Mouse (Mus musculus) neural tube, embryonic 13.5 days (tissue): ENCODE results near the gene Kiss1r. TPM values are rescaled to one million over a fixed set of nuclear protein-coding genes. Genes with fewer than 3 reads are reported as not detected.
A peak's percentile ranks its signal among the peaks of the same experiment; 100 is the strongest.

Experiments used
- ATAC-seq: fragments of 200-750 bp; cut with Nextera tagmentation; 2 replicates; pipeline ENCODE4 v1.8.0; 2017; ENCODE audit warnings: low read depth, mild to moderate bottlenecking, moderate TSS enrichment, moderate library complexity
- H3K27ac ChIP-seq: fragments of 300-500 bp; sonication (generic); replicated peaks from 2 replicates; pipeline ENCODE4 v1.5.1; 2015; ENCODE audit warnings: moderate library complexity, mild to moderate bottlenecking, inconsistent platforms
- H3K27me3 ChIP-seq: fragments of 300-500 bp; sonication (generic); 2 replicates; pipeline ENCODE4 v1.6.1; 2015; ENCODE audit warnings: mild to moderate bottlenecking, inconsistent platforms
- H3K36me3 ChIP-seq: fragments of 300-500 bp; sonication (generic); 2 replicates; pipeline ENCODE4 v1.6.1; 2015; ENCODE audit warnings: mild to moderate bottlenecking, inconsistent platforms
- H3K4me1 ChIP-seq: fragments of 300-500 bp; sonication (generic); replicated peaks from 2 replicates; pipeline ENCODE4 v1.6.1; 2015; ENCODE audit warnings: inconsistent platforms
- H3K4me2 ChIP-seq: fragments of 300-500 bp; sonication (generic); 2 replicates; pipeline ENCODE4 v1.6.1; 2015; ENCODE audit warnings: inconsistent platforms, mild to moderate bottlenecking, moderate library complexity
- H3K4me3 ChIP-seq: fragments of 300-500 bp; sonication (generic); 2 replicates; pipeline ENCODE4 v1.5.1; 2015; ENCODE audit warnings: mild to moderate bottlenecking, inconsistent platforms
- H3K9ac ChIP-seq: fragments of 300-500 bp; sonication (generic); 2 replicates; pipeline ENCODE4 v1.6.1; 2015; ENCODE audit warnings: moderate library complexity, mild to moderate bottlenecking, inconsistent platforms
- H3K9me3 ChIP-seq: fragments of 300-500 bp; sonication (generic); 2 replicates; pipeline ENCODE4 v1.6.1; 2016; ENCODE audit warnings: inconsistent platforms
- WGBS: fragments of 180-500 bp; shearing (Covaris S2); methylation state at CpG from one replicate; pipeline ENCODE4 v1.1.7; 2015; 5-methylcytosine and 5-hydroxymethylcytosine counted together
- polyA plus RNA-seq: library from polyadenylated mRNA; unstranded; fragments of >200 nt; fragmentation: Nextera tagmentation; extraction: Ambion mirVana; gene quantifications from 2 replicates; pipeline ENCODE4 v1.2.1, GENCODE M21; 2015

Kiss1r gene
- polyA plus RNA-seq, 1 experiment from 2014 or later: 2.1 TPM

DNA sequence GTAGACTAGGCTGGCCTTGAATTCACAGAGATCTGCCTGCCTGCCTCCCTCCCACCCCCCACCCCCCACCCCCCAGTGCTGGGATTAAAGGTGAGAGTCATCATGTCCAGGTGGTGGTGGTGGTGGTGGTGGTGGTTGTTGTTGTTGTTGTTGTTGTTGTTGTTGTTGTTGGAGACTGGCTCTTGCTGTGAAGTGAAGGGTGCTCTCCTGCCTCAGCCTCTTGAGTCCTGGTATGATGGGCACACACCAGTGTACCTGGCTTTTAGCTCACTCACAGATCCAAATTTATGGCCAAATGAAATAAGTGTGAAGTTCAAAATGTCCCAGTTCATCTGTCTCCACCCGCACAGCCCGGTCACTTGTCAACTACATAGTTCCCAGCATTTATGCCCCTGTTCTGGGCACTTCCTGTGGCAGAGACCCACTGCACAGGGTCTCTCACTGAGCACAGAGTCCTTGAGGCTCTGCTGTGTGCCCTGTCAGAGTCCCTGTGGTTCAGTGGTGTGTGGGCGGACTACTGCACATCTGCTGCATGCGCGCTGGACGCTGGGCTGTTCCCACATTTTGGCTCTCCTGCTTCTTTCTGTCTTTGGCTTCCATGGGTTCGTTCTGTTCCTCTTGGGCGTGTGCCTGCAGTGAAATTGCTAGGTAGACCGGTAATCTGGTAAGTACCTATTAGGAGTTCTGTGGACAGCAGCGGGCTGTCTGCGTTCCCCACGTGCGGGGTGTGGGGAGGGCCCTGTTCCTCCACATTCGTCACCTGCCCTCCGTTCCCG is 18.2 kb downstream of the Kiss1r start:
- Histone ChIP-seq H3K4me3 (no peak overlapping the region), H3K4me1 (peaks cover 82% of the 10 kb centered on the region), H3K4me2 (no peak overlapping the region), H3K9ac (no peak overlapping the region), H3K27me3 (no peaks in the 10 kb centered on the region), H3K9me3 (no peaks in the 10 kb centered on the region), H3K27ac (peak overlapping the region; percentile 80), H3K36me3 (peaks cover 47% of the 10 kb centered on the region)
- ATAC-seq: no peak
- 89% methylated on average over 16 of the region's 16 CpGs for WGBS

DNA sequence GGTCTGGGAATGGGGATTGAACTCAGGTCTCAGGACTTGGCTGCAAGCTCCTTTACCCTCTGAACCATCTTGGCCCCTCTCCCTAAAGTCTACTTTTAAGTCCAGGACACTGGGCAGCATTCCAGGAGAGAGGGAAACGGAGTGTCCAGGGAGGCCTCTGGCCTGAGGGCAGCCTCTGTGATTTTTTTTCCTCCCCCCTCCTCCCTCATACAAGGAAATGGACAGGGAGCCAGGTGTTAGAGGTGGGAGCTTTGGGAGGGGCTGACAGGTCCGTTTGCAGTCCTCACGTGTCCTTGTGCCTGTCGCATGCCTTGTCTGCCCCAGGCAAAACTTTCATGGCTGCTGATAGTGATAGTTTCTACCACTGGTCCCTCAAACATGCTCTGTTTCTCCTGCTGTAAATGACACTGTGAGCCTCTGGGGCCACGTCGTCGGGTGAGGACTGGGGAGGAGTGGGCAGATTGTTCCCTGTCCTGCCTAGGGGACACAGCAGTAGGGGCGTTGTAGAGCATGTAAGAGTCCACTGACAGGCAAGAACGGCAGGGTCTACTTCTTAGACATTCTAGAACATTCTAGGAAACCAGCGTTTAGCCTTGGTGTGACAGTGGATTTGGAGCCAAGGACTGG is 19.6 kb downstream of the Kiss1r start:
- Histone ChIP-seq H3K27me3 (no peaks in the 10 kb centered on the region), H3K9me3 (no peaks in the 10 kb centered on the region), H3K4me2 (peak overlapping the region; percentile 27; the same call in 1 of the 2 replicates), H3K27ac (peak overlapping the region; percentile 61), H3K36me3 (peaks cover 46% of the 10 kb centered on the region), H3K9ac (no peak overlapping the region), H3K4me1 (peaks cover 68% of the 10 kb centered on the region), H3K4me3 (no peak overlapping the region)
- WGBS: 75% methylated on average over 10 of the region's 10 CpGs
- no peak for ATAC-seq

DNA sequence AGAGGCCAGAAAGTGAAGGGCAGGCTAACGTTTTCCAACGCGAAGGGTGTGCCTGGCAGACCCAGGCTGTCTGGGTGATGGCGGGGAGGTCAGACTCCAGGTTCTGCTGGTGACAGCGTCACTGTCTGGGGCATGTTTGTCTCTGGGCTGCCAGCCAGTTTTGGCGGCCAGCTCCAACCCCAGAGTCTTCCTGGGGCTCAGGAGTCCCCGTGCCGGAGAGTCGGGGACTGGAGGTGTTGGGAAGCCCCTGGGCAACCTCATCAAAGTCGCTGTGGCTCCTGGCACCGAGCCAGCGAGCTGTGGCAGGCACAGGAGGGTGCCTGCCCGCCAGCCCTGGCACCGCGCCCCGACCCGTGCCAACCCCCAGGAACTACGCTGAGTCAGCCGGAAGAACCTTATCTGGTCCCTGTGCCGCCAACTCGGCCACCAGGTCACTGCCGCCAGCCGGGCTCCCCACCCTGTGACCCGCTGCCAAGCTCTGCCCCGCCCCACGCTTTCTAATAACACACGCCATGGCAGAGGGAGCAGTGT is 20.2 kb downstream of the Kiss1r start:
- no peaks in the 10 kb centered on the region for H3K9me3 ChIP-seq
- H3K4me2 ChIP-seq: peak overlapping the region; percentile 27; the same call in 1 of the 2 replicates
- WGBS: 51% methylated on average over 27 of the region's 27 CpGs
- peaks cover 62% of the 10 kb centered on the region for H3K4me1 ChIP-seq
- peak overlapping the region; percentile 61 for H3K27ac ChIP-seq
- no peak overlapping the region for H3K4me3 ChIP-seq
- H3K27me3 ChIP-seq: no peaks in the 10 kb centered on the region
- peak overlapping the region; percentile 41; the same call in 1 of the 2 replicates for H3K9ac ChIP-seq
- ATAC-seq: peak; percentile 26; the same call in 1 of the 2 replicates
- H3K36me3 ChIP-seq: peaks cover 45% of the 10 kb centered on the region

DNA sequence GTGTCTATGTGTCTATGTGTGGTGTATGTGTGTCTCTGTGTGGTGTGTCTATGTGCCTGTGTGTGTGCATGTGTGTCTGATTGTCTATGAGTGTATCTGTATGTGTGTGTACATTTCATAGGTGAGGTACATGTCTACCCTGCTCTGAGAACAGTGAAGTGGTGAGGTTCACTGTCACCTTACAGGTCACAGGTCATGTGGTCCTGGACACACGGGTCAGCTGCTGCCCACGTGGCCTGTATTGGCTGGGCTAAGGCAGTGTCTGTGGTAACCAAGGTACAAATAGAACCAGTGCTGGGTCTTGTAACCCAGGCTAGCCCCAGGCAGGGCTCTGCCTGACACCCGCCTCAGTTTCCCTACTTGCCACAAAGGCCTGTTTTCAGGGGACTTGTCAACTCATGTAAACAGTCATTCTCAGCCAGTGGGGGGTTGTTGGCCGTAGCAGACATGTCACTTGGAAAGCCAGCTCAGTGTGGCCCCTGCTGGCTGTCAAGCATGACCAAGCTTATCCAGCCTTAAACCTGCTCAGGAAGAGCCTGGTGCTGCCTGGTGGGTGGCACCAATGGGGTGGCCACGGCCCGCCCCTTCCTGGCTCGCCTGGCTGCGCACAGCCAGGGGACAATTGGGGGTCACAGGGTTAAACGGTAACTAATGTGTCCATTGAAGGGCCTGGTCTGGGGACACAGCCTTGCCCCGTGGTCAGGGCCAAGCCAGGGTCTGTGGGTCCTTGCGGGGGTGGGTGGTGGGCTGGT is 21.2 kb downstream of the Kiss1r start:
- peaks cover 39% of the 10 kb centered on the region for H3K36me3 ChIP-seq
- ATAC-seq: no peak
- no peak overlapping the region for H3K4me3 ChIP-seq
- H3K27me3 ChIP-seq: no peaks in the 10 kb centered on the region
- H3K27ac ChIP-seq: no peak overlapping the region
- WGBS: 36% methylated on average over 11 of the region's 11 CpGs
- H3K9ac ChIP-seq: peak overlapping the region; percentile 41; the same call in 1 of the 2 replicates
- no peaks in the 10 kb centered on the region for H3K9me3 ChIP-seq
- no peak overlapping the region for H3K4me2 ChIP-seq
- peaks cover 53% of the 10 kb centered on the region for H3K4me1 ChIP-seq

DNA sequence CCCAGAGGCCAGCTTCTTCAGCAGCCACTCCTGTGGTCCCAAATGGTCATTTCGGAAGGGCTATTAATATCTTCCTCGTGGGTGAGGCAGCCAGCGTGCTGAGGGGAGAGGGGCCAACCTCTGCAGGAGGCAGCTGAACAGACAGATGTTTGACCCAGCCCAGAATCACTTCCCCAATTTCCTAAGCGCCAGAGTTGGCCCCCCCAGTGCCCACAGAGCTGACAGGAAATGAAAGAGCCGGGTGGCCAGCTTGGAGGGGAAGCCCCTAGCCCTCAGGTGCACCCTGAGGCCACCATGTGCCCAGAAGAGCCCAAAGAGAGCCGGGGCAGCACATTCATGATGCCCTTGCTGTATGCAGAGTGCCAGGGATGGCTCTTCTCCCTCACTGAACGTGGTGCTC is 24.0 kb downstream of the Kiss1r start:
- ATAC-seq: no peak
- 62% methylated on average over 7 of the region's 7 CpGs for WGBS
- Histone ChIP-seq H3K36me3 (peaks cover 23% of the 10 kb centered on the region), H3K9ac (no peak overlapping the region), H3K27ac (no peak overlapping the region), H3K4me3 (no peak overlapping the region), H3K4me2 (no peak overlapping the region), H3K4me1 (peaks cover 53% of the 10 kb centered on the region), H3K9me3 (no peaks in the 10 kb centered on the region), H3K27me3 (no peaks in the 10 kb centered on the region)

DNA sequence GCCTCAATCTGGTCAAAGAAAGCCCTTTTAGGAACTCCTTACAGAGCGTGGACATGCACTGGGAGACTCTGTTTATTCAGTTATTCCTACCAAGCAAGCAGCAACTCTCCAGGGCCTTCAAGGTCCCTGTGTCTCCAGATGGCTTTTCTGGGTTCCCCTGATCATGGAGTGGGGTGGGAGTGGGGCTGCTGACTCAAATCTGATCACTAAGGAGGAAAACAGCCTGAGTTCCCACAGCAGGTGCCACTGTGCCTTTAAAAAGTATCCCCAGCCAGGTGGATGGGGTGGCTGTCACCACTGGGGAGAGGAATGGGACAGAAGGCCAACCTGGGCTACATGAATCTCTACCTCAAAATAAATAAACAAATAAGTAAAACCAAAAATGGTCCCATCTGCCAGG is 26.2 kb downstream of the Kiss1r start:
- Histone ChIP-seq H3K4me2 (no peak overlapping the region), H3K27me3 (no peaks in the 10 kb centered on the region), H3K36me3 (peaks cover 25% of the 10 kb centered on the region), H3K4me1 (peaks cover 49% of the 10 kb centered on the region), H3K9ac (no peak overlapping the region; the same call in 1 of the 2 replicates), H3K4me3 (no peak overlapping the region), H3K9me3 (no peaks in the 10 kb centered on the region), H3K27ac (no peak overlapping the region)
- ATAC-seq: no peak
- WGBS: 89% methylated on average over 1 of the region's 1 CpGs

DNA sequence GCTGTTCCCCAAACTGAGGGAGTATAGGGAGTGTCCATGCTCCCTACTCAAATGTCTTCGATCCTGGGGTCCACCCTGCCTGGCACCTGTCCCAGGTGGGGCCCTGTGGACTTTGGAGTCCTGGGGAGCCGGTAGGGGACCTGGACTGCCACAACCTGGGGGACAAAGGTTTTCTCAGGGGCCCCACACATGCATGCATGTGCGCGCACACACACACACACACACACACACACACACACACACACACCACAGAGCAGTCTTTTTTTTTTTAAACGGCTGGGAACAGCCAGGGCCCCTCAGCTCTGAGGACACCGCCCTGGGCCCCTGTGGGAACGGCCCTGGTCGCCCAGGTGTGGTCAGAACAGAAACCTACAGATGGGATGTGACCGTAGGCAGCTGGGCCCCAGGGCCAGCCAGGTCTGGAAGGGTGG is 26.7 kb downstream of the Kiss1r start:
- Histone ChIP-seq H3K27me3 (no peaks in the 10 kb centered on the region), H3K27ac (no peak overlapping the region), H3K36me3 (peaks cover 25% of the 10 kb centered on the region), H3K9me3 (no peaks in the 10 kb centered on the region), H3K4me1 (peaks cover 46% of the 10 kb centered on the region), H3K9ac (no peak overlapping the region; the same call in 1 of the 2 replicates), H3K4me2 (no peak overlapping the region), H3K4me3 (no peak overlapping the region)
- WGBS: 61% methylated on average over 9 of the region's 9 CpGs
- no peak for ATAC-seq

DNA sequence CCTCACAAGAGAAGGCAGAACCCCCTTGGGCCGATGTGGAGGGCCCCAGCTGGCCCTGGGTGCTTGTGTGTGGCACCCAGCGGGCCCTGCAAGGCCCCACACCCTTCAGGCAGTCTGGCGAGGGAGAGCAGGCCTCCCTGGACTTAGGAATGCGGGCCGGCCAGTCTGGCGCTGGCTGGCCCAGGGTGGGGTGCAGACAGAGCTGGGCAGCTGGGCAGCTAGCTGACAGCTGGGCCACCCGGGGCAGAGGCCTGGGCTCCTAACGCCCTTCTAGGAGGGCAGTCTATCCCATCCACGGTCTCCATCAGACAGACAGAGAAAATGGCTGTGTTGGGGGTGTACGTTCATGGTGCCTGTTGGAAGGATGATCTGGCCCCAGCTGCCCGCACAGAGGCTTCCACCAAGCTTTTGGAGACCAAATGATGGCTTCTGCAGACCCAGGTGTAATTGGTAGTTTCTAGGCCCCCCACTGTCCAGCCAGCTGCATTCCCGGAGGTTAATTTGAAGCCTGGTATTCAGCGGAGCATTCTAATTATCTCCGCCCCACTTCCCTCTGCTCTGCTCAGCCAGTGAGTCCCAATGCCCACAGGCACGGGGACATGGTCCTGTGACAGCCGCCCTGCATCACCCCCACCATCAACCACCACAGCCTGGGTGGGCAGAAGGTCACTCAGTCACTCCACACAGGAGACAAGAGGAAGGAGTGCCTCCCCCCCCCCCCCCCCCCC is 28.9 kb downstream of the Kiss1r start:
- ATAC-seq: 0 out of 2 replicates have a peak, but pooled peaks have one; percentile 28
- WGBS: 12% methylated on average over 16 of the region's 16 CpGs
- peak overlapping the region; percentile 38 for H3K9ac ChIP-seq

DNA sequence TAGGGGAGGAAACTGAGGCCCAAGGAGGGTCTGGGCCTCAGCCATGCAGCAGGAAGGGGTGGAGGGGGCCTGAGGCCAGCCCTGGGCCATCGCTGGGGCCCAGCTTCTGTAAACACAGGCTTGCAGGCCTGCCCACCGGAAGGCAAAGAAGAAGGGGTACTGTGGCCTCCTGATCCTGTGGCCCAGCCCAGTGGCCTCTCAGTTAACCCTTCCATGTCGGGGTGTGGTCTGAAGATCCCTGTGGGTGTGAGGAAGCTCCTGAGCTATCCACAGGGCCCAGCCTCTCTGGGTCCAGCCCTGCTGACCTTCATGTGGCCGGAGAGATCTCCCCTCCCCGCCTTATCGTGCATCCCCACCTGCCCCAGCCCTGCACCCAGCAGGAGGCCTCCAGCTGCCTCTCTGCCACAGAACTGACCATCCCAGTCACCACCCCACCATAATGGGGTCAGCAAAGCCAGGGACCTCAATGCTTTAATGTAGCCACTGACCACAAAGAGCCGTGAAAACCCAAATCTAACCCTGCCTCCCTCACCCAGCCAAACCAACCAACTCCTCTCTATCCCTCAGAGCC is 30.1 kb downstream of the Kiss1r start:
- Histone ChIP-seq H3K27me3 (no peaks in the 10 kb centered on the region), H3K27ac (no peak overlapping the region), H3K4me2 (0 out of 2 replicates have a peak overlapping the region, but pooled peaks have one; percentile 5), H3K9me3 (no peaks in the 10 kb centered on the region), H3K4me1 (peaks cover 46% of the 10 kb centered on the region), H3K36me3 (peaks cover 49% of the 10 kb centered on the region), H3K4me3 (no peak overlapping the region), H3K9ac (peak overlapping the region; percentile 38; the same call in 1 of the 2 replicates)
- ATAC-seq: peak; percentile 28; the same call in 1 of the 2 replicates
- WGBS: 5% methylated on average over 7 of the region's 7 CpGs

More for the DNA sequence above, 28.9 kb downstream of the Kiss1r start:
- H3K4me1 ChIP-seq: peaks cover 46% of the 10 kb centered on the region
- H3K9me3 ChIP-seq: no peaks in the 10 kb centered on the region
- no peaks in the 10 kb centered on the region for H3K27me3 ChIP-seq
- peaks cover 43% of the 10 kb centered on the region for H3K36me3 ChIP-seq
- H3K4me3 ChIP-seq: no peak overlapping the region
- H3K4me2 ChIP-seq: no peak overlapping the region
- H3K27ac ChIP-seq: peak overlapping the region; percentile 64

DNA sequence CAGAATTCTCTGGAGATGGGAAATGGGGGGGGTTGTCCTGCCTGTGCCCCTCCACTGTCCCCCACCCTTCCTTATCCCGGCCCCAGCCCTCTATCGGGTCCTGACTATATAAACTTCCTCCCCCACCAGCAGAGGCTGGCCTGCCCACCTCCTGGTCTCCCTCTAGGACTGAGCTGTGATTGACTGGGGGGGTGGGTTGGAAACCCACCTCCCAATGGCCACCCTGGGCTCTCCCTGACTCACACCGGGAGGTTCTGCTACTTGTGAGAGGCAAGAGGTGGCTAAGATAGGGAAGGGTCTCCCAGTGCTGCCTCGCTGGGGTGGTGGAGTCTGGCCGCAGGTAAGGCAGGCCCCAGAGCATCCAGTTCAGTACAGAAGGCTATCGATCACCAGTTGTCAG is 30.7 kb downstream of the Kiss1r start:
- Histone ChIP-seq H3K4me2 (no peak overlapping the region), H3K9ac (no peak overlapping the region), H3K27me3 (no peaks in the 10 kb centered on the region), H3K27ac (no peak overlapping the region), H3K4me1 (peaks cover 46% of the 10 kb centered on the region), H3K36me3 (peaks cover 44% of the 10 kb centered on the region), H3K4me3 (no peak overlapping the region), H3K9me3 (no peaks in the 10 kb centered on the region)
- WGBS: 64% methylated on average over 6 of the region's 6 CpGs
- no peak for ATAC-seq

DNA sequence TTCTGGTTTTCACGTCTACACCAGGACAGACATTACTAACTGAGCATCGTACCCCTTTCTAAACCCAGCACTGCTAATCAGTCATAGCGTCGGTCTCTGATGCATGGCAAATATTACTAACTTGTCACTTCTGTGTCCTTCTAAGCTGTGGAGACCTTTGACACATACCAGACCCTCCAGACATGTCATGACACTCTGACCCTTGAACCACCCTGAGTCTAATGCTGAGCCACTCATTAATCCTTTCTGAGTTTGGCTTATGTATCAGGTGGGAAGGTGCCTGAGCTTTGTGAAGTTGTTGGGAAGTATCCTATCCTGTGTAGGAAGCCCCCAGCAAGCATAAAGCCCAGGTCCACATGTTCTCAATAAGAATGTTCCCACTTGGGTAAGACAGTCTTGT is 33.1 kb downstream of the Kiss1r start:
- peaks cover 28% of the 10 kb centered on the region for H3K4me1 ChIP-seq
- peaks cover 61% of the 10 kb centered on the region for H3K36me3 ChIP-seq
- WGBS: 94% methylated on average over 4 of the region's 4 CpGs
- no peak overlapping the region for H3K4me3 ChIP-seq
- no peaks in the 10 kb centered on the region for H3K9me3 ChIP-seq
- no peak for ATAC-seq
- no peak overlapping the region for H3K4me2 ChIP-seq
- no peak overlapping the region for H3K9ac ChIP-seq
- no peak overlapping the region for H3K27ac ChIP-seq
- no peaks in the 10 kb centered on the region for H3K27me3 ChIP-seq
